Mouse (Mus musculus): ENCODE data around the gene Cpn2. TPM values are rescaled to one million over a fixed set of nuclear protein-coding genes. Genes with fewer than 3 reads are reported as not detected.

Cpn2 gene
- polyA plus RNA-seq, 2 experiments: 2.8 to 4.8 TPM

DNA sequence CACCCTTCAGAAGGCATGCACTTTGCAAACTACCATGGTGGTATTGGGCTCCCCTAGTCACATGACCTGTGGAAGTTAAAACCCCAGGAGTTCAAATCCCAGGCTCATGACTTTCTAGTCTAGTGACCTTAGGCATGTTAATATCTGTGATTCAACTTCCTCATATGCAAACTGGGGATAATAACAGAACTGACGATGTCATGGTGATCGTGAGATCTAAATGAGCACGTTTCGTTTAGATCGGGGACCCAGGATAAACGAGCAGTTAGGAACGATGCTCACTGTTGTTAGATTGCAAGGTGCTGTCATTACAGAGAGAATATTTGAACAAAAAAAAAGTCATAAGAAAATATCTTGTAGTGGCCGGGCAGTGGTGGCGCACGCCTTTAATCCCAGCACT is 5.1 kb downstream of the Cpn2 start:
- DNase-seq (ENCODE audit: low read depth in 3 of 3, low spot score in 3 of 3) (no peak), ATAC-seq (ENCODE audit: insufficient read depth) (no peak)
- Histone ChIP-seq H3K27ac (no peak overlapping the region), H3K9ac (replicated peaks) (no peak overlapping the region), H3K4me1 (replicated peaks; ENCODE audit: control insufficient read depth in 2 of 2, insufficient read depth in 2 of 2, low read length in 1 of 2) (peaks cover 0 to 2% of the 10 kb centered on the region in 2 experiments; a peak in 1 of 4 replicates), H3K4me3 (ENCODE audit: insufficient read depth in 1 of 2, low read depth in 2 of 2, low read length in 2 of 2) (no peak overlapping the region), H3K4me2 (ENCODE audit: low read depth) (no peak overlapping the region), H3K27me3 (ENCODE audit: control insufficient read depth, insufficient read depth, low read length) (no peaks in the 10 kb centered on the region), H3K36me3 (replicated peaks; ENCODE audit: control insufficient read depth, insufficient read depth, low read depth) (no peaks in the 10 kb centered on the region), H3K9me3 (ENCODE audit: control insufficient read depth, low read length) (no peaks in the 10 kb centered on the region)
- WGBS (ENCODE audit: insufficient replicate concordance): 63% methylated on average over 10 of the region's 10 CpGs
- no peak for TF ChIP-seq CTCF (IDR thresholded peaks at IDR 0.05; ENCODE audit: low read depth)
- TF ChIP-seq EP300 (IDR thresholded peaks at IDR 0.05; ENCODE audit: low read depth): no peak

GRCm38 (mm10) chr16:30261341-30261740 is 6.0 kb downstream of the Cpn2 start:
- Histone ChIP-seq H3K4me1 (replicated peaks; ENCODE audit: control insufficient read depth in 2 of 2, insufficient read depth in 2 of 2, low read length in 1 of 2) (peaks cover 0 to 2% of the 10 kb centered on the region in 2 experiments; a peak in 1 of 4 replicates), H3K27ac (no peak overlapping the region), H3K9me3 (ENCODE audit: control insufficient read depth, low read length) (no peaks in the 10 kb centered on the region), H3K27me3 (ENCODE audit: control insufficient read depth, insufficient read depth, low read length) (no peaks in the 10 kb centered on the region), H3K4me2 (ENCODE audit: low read depth) (no peak overlapping the region), H3K9ac (replicated peaks) (no peak overlapping the region), H3K4me3 (ENCODE audit: insufficient read depth in 1 of 2, low read depth in 2 of 2, low read length in 2 of 2) (no peak overlapping the region), H3K36me3 (replicated peaks; ENCODE audit: control insufficient read depth, insufficient read depth, low read depth) (no peaks in the 10 kb centered on the region)
- TF ChIP-seq EP300 (IDR thresholded peaks at IDR 0.05; ENCODE audit: low read depth) (no peak), CTCF (IDR thresholded peaks at IDR 0.05; ENCODE audit: low read depth) (no peak)
- WGBS (ENCODE audit: insufficient replicate concordance): 67% methylated on average over 9 of the region's 9 CpGs
- no peak for DNase-seq (ENCODE audit: low read depth in 3 of 3, low spot score in 3 of 3)
- ATAC-seq (ENCODE audit: insufficient read depth): no peak

DNA sequence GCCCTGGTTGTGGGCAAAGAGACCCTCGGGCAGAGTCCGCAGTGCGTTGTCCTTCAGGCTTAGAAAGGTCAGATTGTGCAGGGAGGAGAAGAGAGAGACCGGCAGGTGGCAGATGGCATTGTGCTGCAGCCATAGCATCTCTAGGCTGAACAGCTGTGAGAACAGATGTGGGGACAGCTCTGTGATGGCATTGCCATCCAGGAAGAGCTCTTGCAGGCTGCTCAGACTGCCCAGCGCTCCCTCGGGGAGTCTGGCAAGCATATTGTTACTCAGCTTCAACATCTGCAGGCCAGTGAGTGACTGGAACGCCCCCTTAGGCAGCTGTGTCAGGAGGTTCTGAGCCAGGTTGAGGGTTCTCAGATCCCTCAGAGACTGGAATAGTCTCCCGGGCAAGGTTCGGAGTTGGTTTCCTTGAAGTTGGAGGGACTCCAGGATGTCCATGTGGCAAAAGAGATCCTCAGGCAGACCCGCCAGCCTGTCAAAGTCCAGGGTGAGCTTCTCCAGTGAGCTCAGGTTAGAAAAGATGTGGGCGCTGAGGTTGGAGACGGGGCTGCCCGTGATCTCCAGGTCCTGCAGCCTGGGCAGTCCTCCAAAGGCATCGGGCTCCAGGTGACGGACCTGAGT is 7.2 kb downstream of the Cpn2 start:
- Histone ChIP-seq H3K27me3 (ENCODE audit: control insufficient read depth, insufficient read depth, low read length) (no peaks in the 10 kb centered on the region), H3K9me3 (ENCODE audit: control insufficient read depth, low read length) (no peaks in the 10 kb centered on the region), H3K4me3 (ENCODE audit: insufficient read depth in 1 of 2, low read depth in 2 of 2, low read length in 2 of 2) (no peak overlapping the region), H3K4me1 (replicated peaks; ENCODE audit: control insufficient read depth in 2 of 2, insufficient read depth in 2 of 2, low read length in 1 of 2) (peaks cover 0 to 2% of the 10 kb centered on the region in 2 experiments; a peak in 1 of 4 replicates), H3K27ac (no peak overlapping the region), H3K36me3 (replicated peaks; ENCODE audit: control insufficient read depth, insufficient read depth, low read depth) (no peaks in the 10 kb centered on the region), H3K4me2 (ENCODE audit: low read depth) (no peak overlapping the region), H3K9ac (replicated peaks) (no peak overlapping the region)
- no peak for ATAC-seq (ENCODE audit: insufficient read depth)
- TF ChIP-seq CTCF (IDR thresholded peaks at IDR 0.05; ENCODE audit: low read depth) (no peak), EP300 (IDR thresholded peaks at IDR 0.05; ENCODE audit: low read depth) (no peak)
- WGBS (ENCODE audit: insufficient replicate concordance): 73% methylated on average over 15 of the region's 15 CpGs
- no peak for DNase-seq (ENCODE audit: low read depth in 3 of 3, low spot score in 3 of 3)

- no peak for ATAC-seq (ENCODE audit: insufficient read depth)
- 67% methylated on average over 10 of the region's 10 CpGs for WGBS (ENCODE audit: insufficient replicate concordance)
- no peaks in the 10 kb centered on the region for H3K36me3 ChIP-seq (replicated peaks; ENCODE audit: control insufficient read depth, insufficient read depth, low read depth)
- no peak overlapping the region for H3K4me3 ChIP-seq (ENCODE audit: insufficient read depth in 1 of 2, low read depth in 2 of 2, low read length in 2 of 2)
- H3K9ac ChIP-seq (replicated peaks): no peak overlapping the region
- no peak for DNase-seq (ENCODE audit: low read depth in 3 of 3, low spot score in 3 of 3)
- TF ChIP-seq CTCF (IDR thresholded peaks at IDR 0.05; ENCODE audit: low read depth) (no peak), EP300 (IDR thresholded peaks at IDR 0.05; ENCODE audit: low read depth) (no peak)
- no peaks in the 10 kb centered on the region for H3K9me3 ChIP-seq (ENCODE audit: control insufficient read depth, low read length)
- H3K27me3 ChIP-seq (ENCODE audit: control insufficient read depth, insufficient read depth, low read length): no peaks in the 10 kb centered on the region
- H3K27ac ChIP-seq: no peak overlapping the region
- peaks cover 0 to 2% of the 10 kb centered on the region in 2 experiments; a peak in 1 of 4 replicates for H3K4me1 ChIP-seq (replicated peaks; ENCODE audit: control insufficient read depth in 2 of 2, insufficient read depth in 2 of 2, low read length in 1 of 2)
- H3K4me2 ChIP-seq (ENCODE audit: low read depth): no peak overlapping the region
Observed at GRCm38 (mm10) chr16:30259444-30259843, 7.9 kb downstream of the Cpn2 start.

DNA sequence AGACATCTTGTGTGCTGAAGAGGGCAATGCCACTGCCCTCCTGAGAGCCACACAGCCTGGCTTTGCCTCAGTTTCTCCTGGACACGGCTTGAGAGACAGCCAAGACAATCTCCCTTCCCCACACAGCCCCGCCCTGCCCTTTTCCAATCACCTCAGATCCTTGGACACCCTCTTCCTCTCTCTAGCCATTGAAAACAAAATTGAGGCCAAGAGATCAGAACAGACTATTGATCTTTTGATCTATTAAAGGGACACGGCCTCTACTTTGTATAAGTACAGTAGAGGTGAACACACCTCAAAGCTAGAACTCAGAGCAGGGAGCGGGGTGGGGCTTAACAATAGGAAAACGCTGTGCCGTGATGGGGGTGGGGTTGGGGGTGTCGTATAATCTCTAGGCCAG is 8.9 kb downstream of the Cpn2 start:
- Histone ChIP-seq H3K36me3 (replicated peaks; ENCODE audit: control insufficient read depth, insufficient read depth, low read depth) (no peaks in the 10 kb centered on the region), H3K27me3 (ENCODE audit: control insufficient read depth, insufficient read depth, low read length) (no peaks in the 10 kb centered on the region), H3K9me3 (ENCODE audit: control insufficient read depth, low read length) (no peaks in the 10 kb centered on the region), H3K4me3 (ENCODE audit: insufficient read depth in 1 of 2, low read depth in 2 of 2, low read length in 2 of 2) (no peak overlapping the region), H3K27ac (no peak overlapping the region), H3K4me2 (ENCODE audit: low read depth) (no peak overlapping the region), H3K9ac (replicated peaks) (no peak overlapping the region), H3K4me1 (replicated peaks; ENCODE audit: control insufficient read depth in 2 of 2, insufficient read depth in 2 of 2, low read length in 1 of 2) (peaks cover 0 to 2% of the 10 kb centered on the region in 2 experiments; a peak in 1 of 4 replicates)
- DNase-seq (ENCODE audit: low read depth in 3 of 3, low spot score in 3 of 3) (no peak), ATAC-seq (ENCODE audit: insufficient read depth) (no peak)
- TF ChIP-seq CTCF (IDR thresholded peaks at IDR 0.05; ENCODE audit: low read depth): no peak
- no peak for TF ChIP-seq EP300 (IDR thresholded peaks at IDR 0.05; ENCODE audit: low read depth)
- 55% methylated on average over 7 of the region's 7 CpGs for WGBS (ENCODE audit: insufficient replicate concordance)

Measured in liver, embryonic 14.5 days (tissue).